Mouse (Mus musculus) embryonic stem cell, embryonic (primary cell): ENCODE results near the gene Ccn2.

ENCODE experiments used
- CTCF ChIA-PET, 4 experiments: fragments of 300-600 bp in 2 of 4; fragments of 350-600 bp in 2 of 4; sonication (Branson Sonifier 250); formaldehyde crosslinking; loops; one replicate each; lab custom pipeline; 2022; ENCODE audit warnings: inconsistent platforms in 2 of 4; lab: Charles Lee
- POLR2A ChIA-PET, 4 experiments: fragments of 300-600 bp in 2 of 4; fragments of 350-600 bp in 2 of 4; sonication (Branson Sonifier 250); formaldehyde crosslinking; loops; one replicate each; lab custom pipeline; 2022; ENCODE audit warnings: antibody characterized with exemption in 4 of 4, inconsistent platforms in 1 of 4; lab: Charles Lee

The Ccn2 gene

DNA sequence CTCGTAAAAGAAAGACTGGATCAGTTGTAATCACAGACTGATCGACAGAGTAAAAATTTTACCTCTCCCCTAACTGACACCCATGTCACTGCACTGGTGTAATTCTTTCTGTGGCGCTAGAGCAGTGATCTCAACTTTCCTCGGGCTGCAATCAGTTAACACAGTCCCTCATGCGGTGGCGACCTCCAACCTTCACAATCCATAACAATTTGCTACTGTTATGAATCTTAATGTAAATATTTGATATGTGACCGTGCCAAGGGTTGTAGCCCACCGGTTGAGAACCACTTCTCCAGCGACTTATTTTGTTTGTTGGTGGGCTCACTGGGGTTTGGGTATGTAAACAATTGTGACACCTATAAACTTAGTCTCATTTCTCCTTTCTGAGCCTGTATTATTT, 33.2 kb downstream of the Ccn2 start:
- ChIA-PET POLR2A (interaction anchor here in 3 of 4 experiments (0.6 to 1.3 kb wide), 4 partner anchors 32 to 312 kb away, joined by 3 read pairs; partner anchors contain the start of gene Ccn2 (in 1 of the 3)), CTCF (interaction anchor here in 3 of 4 experiments (0.8 to 1.5 kb wide), 4 partner anchors 77 to 316 kb away, joined by 4 read pairs; no protein-coding TSS in a partner anchor)

DNA sequence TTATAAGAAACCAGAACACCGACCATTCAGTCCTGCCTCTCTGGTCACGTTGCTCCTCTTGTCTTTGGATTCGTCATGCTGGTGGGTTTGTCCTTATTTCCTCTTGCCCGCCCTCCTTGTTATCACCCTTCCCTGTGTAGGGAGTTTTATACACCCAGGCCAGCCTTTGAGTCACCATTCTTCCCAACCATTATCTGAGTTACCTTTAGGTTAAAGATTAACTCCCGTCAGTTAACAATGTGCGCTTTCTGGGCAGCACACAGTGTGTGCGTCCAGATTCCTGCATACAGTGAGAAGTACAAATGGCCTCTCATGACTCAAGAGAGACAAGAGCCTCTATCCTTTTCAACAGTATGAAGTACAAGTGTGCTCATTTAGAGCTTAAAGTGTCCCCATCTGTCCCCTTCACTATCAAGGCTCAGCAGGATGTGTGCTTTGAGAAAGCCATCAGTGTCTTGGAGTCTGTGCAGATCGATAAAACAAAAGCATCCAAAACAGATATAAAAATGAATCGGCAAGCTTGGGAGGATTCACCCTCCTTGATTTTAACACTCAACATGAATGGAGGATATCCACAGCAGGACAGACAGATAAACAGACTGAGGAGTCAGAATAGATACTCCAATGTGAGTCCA, 34.0 kb downstream of the Ccn2 start:
- CTCF ChIA-PET, result interaction anchor here in 1 of 4 experiments (0.5 kb wide), 1 partner anchor 297 kb away, joined by 3 read pairs; no protein-coding TSS in a partner anchor

DNA sequence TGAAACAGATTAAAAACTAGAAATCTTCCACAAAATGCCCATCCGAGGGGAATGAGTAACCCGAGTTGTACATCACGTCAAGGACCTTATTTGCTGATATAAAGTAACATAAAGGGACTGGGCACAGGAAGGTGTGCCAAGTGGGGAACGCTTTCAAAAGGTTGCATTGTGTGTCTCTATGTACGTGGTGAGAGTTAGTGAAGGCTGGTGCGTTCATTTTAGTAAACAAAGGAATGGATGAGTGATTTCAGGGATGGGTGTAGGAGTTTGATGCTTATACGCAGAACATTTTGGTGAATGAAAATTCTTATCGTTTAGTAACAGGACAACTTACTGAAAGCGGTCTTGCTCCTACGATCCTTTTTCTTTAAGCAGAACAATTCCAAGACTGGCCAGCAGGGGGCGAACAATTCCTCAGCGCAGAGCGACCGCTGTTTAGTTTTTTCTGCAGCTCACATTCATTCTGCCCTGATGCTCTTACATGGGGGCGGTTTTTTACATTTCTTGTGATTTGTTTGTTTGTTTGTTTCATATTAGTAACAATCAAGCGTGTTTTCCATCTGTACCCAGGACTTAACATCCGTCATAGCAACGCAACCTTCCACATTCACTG, 35.3 kb downstream of the Ccn2 start:
- POLR2A ChIA-PET, result no interaction called here

More for the DNA sequence above, 34.0 kb downstream of the Ccn2 start:
- POLR2A ChIA-PET, result no interaction called here

DNA sequence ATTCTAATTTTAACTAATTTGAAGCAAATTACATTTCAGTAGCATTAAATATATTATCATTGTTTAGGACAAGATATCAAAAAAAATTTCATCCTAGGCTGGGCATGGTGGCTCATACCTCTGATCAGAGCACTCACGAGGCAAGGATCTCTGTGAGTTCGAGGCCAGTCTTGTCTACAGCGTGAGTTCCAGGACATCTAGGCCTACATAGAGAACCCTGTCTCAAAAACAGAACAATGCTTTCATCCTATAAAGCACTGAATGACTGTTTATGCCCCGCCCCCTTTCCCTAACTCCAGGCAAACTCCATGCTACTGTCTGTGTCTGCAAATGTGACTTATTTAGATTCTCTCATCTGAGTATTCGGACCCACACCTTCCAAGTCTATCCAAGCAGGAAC, 35.9 kb downstream of the Ccn2 start:
- POLR2A ChIA-PET, result interaction anchor here in 1 of 4 experiments (1.6 kb wide), 1 partner anchor 10 kb away, joined by 3 read pairs; no protein-coding TSS in a partner anchor
- CTCF ChIA-PET, result no interaction called here

More for the DNA sequence above, 35.3 kb downstream of the Ccn2 start:
- CTCF ChIA-PET, result no interaction called here

DNA sequence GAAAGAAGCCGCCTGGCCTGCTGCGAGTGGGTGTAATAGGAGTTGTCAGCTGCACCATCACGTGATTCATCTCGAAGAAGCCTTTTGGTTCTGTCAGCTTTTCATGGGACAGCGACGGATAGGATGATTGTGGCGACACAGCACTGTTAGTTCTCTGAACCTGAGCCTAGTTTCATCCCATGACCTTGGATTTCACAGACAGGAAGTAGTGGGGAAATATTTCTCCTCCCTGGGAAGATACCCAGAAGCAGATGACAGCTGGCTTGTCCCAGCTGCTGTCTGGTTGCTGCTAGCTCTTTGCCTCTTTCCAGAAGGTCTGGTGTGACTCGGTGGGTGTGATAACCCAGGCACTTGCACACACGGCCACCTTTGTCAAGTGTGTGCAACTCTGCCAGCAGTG, 39.0 kb downstream of the Ccn2 start:
- ChIA-PET CTCF (interaction anchor here in 2 of 4 experiments (0.6 to 2.1 kb wide), 2 partner anchors 322 kb away, joined by 3 to 5 read pairs; no protein-coding TSS in a partner anchor), POLR2A (interaction anchor here in 2 of 4 experiments (1.2 to 1.3 kb wide), 2 partner anchors 15 to 39 kb away, joined by 3 to 4 read pairs; partner anchors contain the start of gene Ccn2 (in 1 of the 2))

DNA sequence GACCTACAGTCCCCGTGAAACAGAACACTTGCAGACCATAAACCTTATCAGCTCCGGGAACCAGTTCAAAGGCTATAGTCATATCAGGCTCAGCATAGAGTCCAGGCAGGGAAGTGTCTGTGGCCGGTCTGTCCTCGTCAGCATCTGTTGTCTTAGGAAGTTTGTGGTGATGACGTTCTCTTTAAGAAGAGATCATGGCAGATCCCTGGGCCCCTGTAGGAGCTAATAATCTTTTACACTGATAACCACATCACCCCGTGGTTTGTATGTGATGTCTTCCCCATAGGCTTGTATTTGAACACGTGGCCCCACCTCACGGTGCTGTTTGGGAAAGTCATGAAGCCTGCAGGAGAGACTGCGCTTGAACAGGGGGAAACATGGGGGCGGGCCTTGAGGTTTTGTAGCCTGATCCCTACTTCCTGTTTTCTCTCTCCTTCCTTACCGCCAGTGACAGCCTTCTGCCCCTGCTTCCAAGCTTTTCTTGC, 40.1 kb downstream of the Ccn2 start:
- ChIA-PET CTCF (interaction anchor here in 2 of 4 experiments (0.6 to 2.1 kb wide), 2 partner anchors 323 to 620 kb away, joined by 3 to 5 read pairs; no protein-coding TSS in a partner anchor), POLR2A (interaction anchor here in 1 of 4 experiments (1.3 kb wide), 1 partner anchor 40 kb away, joined by 4 read pairs; the partner anchor contains the start of gene Ccn2)

DNA sequence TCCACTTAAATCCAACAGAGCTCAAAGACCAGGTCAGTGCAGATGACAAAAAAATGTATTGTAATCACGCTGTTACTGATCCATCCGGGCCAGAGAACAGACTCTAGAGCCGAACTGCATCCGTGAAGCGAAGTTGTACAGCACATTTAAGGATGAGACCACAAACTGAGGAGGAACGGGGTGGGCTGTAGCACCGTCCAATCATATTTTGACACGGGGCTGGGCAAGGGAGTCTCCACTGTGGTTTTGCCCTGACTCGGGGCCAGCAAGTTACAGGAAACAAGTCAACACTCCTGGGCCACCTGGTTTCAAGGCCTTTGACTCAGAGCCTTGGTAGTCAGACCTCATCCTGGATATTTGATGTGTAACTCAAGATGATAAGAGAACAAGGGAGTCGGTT, 40.6 kb downstream of the Ccn2 start:
- ChIA-PET CTCF (interaction anchor here in 2 of 4 experiments (0.6 to 2.1 kb wide), 2 partner anchors 324 to 619 kb away, joined by 3 to 5 read pairs; no protein-coding TSS in a partner anchor), POLR2A (no interaction called here)

DNA sequence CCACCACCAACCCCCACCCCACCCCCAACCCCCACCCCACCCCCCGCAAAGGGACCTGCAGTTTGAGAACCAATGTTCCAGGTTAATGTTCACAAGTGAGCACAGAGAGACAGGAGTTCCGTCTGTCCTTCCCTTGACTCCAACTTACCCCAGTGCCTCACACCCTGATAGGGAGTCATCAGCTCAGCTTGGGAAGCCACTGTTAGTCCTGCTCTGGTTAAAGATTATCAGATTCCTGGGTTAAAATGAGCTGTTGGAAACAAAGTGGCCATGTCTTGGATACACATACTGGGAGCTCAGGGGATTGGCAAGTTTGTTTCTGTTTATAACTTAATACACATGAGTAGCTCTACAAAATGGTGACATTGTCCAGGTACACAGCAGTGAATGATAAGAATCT, 41.7 kb downstream of the Ccn2 start:
- ChIA-PET POLR2A (no interaction called here), CTCF (no interaction called here)

DNA sequence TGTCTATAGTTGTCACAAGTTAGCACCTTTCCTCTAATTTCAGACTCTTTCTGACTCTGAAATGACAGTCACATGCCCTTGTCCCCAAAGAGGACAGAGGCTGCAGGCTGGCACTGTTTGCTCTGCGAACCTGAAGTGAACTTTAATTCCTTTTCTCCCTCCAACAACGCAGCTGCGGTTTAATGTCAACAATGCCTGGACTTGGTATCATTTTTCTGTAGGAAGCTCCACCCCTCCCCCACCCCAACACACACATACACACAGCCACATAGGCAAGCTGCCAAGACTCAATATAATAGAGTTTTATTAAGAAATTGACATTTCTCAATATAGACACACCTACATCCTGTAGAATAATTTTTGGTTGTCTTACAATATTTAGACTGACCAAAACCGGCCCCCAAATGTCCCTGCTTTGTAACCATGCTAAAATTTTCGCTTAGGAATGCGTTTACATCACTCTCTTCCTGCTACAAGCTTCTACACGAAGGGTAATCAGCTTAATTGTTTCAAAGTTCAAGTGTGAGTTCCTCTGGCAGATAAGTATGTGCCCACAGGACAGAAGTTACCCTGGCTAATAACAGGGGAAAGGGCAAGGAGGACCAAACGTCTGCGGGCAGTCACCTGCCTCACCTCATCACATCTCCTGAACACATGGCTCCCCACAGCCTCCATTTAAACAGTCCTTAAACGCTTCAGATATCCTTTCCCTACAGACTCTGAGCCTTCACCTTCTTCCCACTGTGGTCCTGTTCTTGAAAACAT, 43.2 kb downstream of the Ccn2 start:
- POLR2A ChIA-PET, result interaction anchor here in 1 of 4 experiments (1.3 kb wide), 1 partner anchor 23 kb away, joined by 3 read pairs; no protein-coding TSS in a partner anchor
- CTCF ChIA-PET, result interaction anchor here in 1 of 4 experiments (0.8 kb wide), 1 partner anchor 151 kb away, joined by 3 read pairs; no protein-coding TSS in a partner anchor

DNA sequence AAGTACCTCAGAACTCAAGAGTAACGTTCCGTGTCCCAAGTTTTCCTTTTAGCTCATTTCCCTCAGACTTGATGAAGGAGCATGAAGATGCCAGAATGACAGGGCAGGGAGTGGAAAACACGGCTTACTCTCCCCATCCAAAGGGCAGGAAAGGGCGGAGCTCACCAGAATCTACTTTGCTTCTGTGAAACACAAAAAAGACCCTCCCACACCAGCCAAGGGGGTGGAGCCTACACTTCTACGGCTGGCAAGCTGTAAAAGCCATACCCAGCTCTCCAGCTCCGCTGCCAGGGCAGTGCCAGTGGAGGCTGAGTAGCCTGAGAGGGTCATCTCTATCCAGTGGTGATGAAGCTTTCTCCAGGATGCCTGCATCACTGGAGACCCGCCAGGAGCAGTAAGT, 44.4 kb downstream of the Ccn2 start:
- ChIA-PET CTCF (no interaction called here), POLR2A (no interaction called here)

DNA sequence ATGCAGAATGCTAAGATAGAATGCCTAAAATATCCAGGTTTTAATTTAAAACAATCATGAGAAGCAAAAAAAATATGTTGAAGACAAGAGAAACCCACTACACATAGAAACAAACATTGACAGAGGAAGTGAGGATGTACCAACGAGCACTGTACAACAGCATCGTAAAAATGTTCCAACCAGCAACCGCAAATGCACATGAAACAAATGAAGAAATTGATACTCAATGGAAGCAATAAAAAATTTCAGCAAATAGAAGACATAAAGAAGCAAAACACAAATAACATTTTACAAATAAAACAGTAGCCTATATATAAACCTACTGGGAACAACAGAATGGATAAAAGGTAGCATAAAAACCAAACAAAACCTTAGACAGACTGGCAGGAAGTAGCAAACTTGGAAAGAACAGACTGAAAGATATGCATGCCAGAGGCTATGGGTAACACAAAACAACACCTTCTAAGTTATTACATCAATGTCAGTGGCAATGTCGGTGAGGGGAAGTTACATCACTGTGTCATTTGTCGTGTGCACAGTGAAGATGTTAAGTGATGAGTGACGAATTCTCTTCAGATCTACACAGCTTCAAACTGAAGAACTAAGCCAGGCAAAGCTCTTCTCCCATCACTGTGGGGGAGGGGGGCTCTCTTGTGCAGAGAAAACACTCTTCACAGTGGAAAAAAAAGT, 45.1 kb downstream of the Ccn2 start:
- CTCF ChIA-PET, result no interaction called here
- POLR2A ChIA-PET, result no interaction called here

DNA sequence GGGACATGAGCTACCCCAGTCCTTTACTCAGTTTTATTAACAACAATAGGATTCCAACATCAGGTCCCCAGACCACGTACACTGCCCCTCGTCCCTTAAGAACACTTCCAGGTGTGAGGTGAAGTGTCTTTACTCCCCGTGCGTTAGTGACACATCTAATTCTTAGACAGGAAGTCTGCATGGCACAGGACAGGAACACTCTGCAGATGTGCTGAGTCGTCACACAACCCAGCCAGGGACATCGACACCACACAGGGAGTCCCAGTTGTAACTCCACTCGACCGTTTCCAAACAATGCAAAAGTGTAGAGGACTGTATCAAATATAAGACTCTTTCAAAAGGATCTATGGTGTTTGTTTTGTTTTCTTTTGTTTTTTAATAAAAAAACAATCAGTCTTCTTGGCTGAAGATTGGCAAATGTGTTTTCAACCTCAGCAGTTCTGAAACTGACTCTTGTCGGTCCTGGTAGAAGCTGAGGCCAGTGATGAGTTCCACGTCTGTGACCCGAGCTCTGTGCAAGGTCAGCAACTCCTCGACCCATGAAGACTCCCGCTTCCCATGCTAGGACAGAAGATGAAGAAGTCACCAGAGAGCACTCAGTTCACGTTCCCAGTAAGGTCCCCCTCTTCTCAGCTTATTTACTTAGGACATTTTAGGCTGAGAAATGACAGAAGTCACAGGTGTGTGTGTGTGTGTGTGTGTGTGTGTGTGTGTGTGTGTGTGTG, 46.3 kb downstream of the Ccn2 start:
- ChIA-PET POLR2A (interaction anchor here in 1 of 4 experiments (0.6 kb wide), 2 partner anchors 14 to 633 kb away, joined by 3 to 4 read pairs; no protein-coding TSS in a partner anchor), CTCF (interaction anchor here in 2 of 4 experiments (0.6 to 1.1 kb wide), 2 partner anchors 81 to 148 kb away, joined by 7 to 13 read pairs; no protein-coding TSS in a partner anchor)

DNA sequence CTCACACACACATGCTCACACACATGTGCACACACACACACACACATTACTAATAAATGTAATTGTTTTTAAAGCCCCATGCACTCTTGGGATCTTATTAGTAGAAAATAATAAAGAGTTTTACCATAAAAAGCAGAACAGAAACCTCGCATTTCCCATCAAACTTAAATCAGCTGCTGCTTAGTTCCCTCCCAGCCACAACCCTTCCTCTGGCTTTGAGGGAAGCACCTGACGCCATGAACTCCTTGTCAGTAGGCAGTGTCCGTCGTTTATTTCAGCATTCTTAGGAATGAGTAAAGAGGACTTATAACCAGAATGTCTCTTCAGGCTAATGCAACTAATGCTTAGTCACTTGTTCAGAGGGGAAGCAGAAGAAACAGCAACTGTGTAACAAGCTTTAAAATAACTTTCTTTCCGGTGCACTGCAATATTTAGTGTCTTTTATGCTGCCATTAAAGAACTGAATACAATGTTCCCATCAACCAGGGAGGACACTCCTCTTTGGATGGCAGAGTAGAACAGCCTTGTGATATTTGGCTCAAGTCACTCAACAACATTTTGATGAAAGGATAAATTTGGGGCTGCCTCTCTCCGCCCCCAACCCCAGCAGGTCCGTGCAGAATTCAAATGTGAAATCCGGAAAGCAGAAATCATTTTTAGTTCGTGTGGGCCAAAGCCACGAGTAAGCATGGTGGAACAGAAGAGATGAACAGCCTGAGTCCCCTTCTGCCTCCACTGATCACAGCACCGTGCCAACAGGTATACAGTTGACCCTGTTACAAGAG, 47.7 kb downstream of the Ccn2 start:
- ChIA-PET CTCF (interaction anchor here in 1 of 4 experiments (0.5 kb wide), 1 partner anchor 310 kb away, joined by 3 read pairs; no protein-coding TSS in a partner anchor), POLR2A (interaction anchor here in 1 of 4 experiments (0.6 to 0.7 kb wide), 2 partner anchors 84 to 469 kb away, joined by 3 read pairs; no protein-coding TSS in a partner anchor)

DNA sequence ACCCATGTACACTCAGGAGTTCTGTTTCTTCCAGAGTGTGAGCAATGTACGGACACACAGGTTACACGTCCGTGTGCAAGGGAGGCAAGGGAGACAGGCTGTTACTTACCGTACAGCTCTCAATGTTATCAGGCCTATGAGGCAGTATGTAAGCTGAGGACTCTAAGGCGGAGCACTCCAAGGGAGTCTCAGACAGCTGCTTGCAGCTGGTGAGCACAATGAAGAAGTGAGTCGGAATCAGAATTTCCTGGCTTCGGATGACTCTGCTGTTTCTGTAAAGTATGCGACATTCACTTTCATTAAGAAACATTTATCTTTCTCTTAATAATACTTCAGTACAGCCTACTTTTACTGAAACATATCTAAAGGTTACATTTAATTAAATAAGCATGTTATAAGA, 49.9 kb downstream of the Ccn2 start:
- ChIA-PET POLR2A (no interaction called here), CTCF (interaction anchor here in 1 of 4 experiments (0.7 kb wide), 1 partner anchor 73 kb away, joined by 3 read pairs; no protein-coding TSS in a partner anchor)
